Mouse (Mus musculus) testis, adult 2 months (tissue): Measurements from ENCODE around the gene Ccdc186. TPM values are rescaled to one million over a fixed set of nuclear protein-coding genes. Genes with fewer than 3 reads are reported as not detected.
A peak's percentile ranks its signal among the peaks of the same experiment; 100 is the strongest.

Experiments used
- H3K27ac ChIP-seq: fragments of 200-500 bp; 2 replicates; pipeline ENCODE4 v1.5.1; 2012; ENCODE audit warnings: low read depth, low read length; ENCODE audit not compliant: control insufficient read depth, insufficient read depth
- H3K27me3 ChIP-seq: fragments of 200-500 bp; 2 replicates; pipeline ENCODE4 v1.6.1; 2012; ENCODE audit warnings: mild to moderate bottlenecking, low read length, moderate library complexity; ENCODE audit not compliant: control insufficient read depth, insufficient read depth
- H3K36me3 ChIP-seq: fragments of 200-500 bp; 2 replicates; pipeline ENCODE4 v1.6.1; 2012; ENCODE audit warnings: mild to moderate bottlenecking, low read length; ENCODE audit not compliant: control insufficient read depth, insufficient read depth
- H3K4me1 ChIP-seq: fragments of 200-500 bp; 2 replicates; pipeline ENCODE4 v1.6.1; 2012; ENCODE audit warnings: low read length; ENCODE audit not compliant: control insufficient read depth, insufficient read depth
- H3K4me3 ChIP-seq: fragments of 200-500 bp; 2 replicates; pipeline ENCODE4 v1.5.1; 2012; ENCODE audit warnings: low read depth, mild to moderate bottlenecking, low read length, moderate library complexity, mixed read lengths; ENCODE audit not compliant: control insufficient read depth
- CTCF ChIP-seq: fragments of 200-500 bp; IDR thresholded peaks from 2 replicates; pipeline ENCODE4 v1.5.1; 2012; ENCODE audit warnings: low read depth, mild to moderate bottlenecking, inconsistent platforms, low read length, moderate library complexity; ENCODE audit not compliant: control insufficient read depth, insufficient read depth, insufficient replicate concordance
- POLR2A ChIP-seq: fragments of 200-500 bp; IDR thresholded peaks from 2 replicates; pipeline ENCODE4 v1.6.1; 2012; ENCODE audit warnings: low read depth, mild to moderate bottlenecking, inconsistent platforms, low read length, moderate library complexity; ENCODE audit not compliant: control insufficient read depth
- polyA plus RNA-seq: library from polyadenylated mRNA; depleted of rRNA; stranded (reverse); fragments of >200 nt; gene quantifications from 2 replicates; pipeline ENCODE4 v1.2.3, GENCODE M21; 2012; rRNA removed

Ccdc186 gene
- 13.5 and 14.2 TPM in 2 replicates for polyA plus RNA-seq

DNA sequence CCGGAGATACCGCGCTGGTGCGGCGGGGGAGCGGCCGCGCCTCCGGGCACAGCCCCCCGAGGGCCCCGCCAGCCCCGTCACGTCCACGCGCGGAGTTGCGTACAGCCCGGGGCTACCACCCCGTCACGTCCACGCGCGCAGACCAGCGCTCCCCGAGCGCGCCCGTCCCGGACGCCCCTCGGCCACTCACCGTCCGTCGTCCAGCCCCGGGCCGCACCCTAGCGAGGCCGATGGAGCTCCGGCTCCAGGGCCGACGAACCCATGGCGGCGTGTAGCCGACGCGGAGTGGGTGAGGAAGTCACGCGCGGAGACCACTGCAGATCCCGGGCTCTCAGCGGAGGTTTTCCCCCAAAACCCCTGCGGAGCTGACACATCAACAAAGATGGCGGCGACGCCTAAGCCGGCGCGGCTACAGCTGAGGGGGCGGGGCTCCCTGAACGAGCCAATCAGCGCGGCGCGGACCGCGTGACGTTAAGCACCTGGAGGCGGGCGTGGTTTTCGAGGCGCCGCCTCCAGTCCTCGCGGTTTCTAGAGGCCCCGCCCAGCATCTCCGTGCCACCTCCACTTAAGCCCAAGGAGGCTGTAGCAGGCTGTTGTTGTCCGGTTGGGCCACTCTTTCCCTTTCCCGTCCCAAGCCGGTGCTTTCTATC is at the start of gene Ccdc186:
Gene Ccdc186 (minus strand): TSS at position 393 of the 650 bp plus-strand sequence.
- H3K4me1 ChIP-seq, result peaks cover 11% of the 10 kb centered on the region
- peak within 1 kb of the TSS; percentile 99 for H3K4me3 ChIP-seq
- peaks cover 1% of the 10 kb centered on the region; the same call in 1 of the 2 replicates for H3K36me3 ChIP-seq
- peak within 1 kb of the TSS; percentile 98 for H3K27ac ChIP-seq
- TF ChIP-seq CTCF, result no peak
- peak; percentile 75; the same call in 1 of the 2 replicates for TF ChIP-seq POLR2A
- H3K27me3 ChIP-seq, result no peaks in the 10 kb centered on the region

DNA sequence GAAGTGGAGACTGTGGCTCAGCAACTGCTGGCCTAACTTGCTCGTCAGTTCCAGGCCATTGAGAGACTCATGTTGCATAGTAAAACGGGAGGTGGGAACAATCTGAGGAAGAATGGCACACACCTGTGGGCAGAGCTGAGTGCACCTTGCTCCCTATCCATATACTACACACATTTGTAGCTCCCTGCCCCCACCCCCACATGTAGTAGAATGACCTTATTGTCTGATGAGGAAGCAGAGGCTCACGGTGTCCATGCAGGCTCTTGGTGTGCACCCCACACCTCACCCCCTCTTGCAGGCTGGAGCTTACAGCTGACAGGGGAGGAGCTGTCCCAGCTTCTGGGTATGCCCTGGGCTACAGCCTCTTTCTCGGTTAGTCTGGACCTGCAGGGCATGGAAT is 45.7 kb upstream of the Ccdc186 start:
- Histone ChIP-seq H3K4me1 (no peaks in the 10 kb centered on the region), H3K4me3 (no peak overlapping the region), H3K36me3 (no peaks in the 10 kb centered on the region; the same call in 1 of the 2 replicates), H3K27me3 (no peaks in the 10 kb centered on the region), H3K27ac (no peak overlapping the region)
- no peak for TF ChIP-seq POLR2A
- no peak for TF ChIP-seq CTCF

DNA sequence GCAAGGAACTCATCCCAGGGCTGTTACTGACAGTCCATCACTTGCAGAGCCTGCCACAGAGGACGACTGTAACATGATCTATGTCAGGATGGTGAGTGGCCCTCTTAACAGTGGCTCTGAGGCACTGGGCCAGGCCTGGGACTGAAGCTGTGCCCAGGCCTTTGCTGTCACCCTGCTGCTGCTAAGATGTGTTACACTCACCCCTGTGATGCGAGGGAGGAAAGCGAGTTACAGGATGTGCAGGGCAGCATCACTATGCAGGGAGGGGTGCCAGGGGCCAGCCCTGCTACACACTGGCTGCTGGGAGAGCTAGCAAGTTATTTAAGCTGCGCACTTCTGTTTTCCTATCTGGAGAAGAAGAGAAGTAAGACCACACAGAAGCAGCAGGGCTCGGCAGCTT is 34.5 kb upstream of the Ccdc186 start:
- Histone ChIP-seq H3K27ac (peak overlapping the region; percentile 52; the same call in 1 of the 2 replicates), H3K27me3 (no peaks in the 10 kb centered on the region), H3K4me3 (no peak overlapping the region), H3K36me3 (peaks cover 2% of the 10 kb centered on the region; the same call in 1 of the 2 replicates), H3K4me1 (no peaks in the 10 kb centered on the region)
- TF ChIP-seq POLR2A (no peak), CTCF (0 out of 2 replicates have a peak, but pooled peaks have one; percentile 2)

GRCm38 (mm10) chr19:56852590-56852989 is 30.6 kb upstream of the Ccdc186 start:
- Histone ChIP-seq H3K36me3 (no peaks in the 10 kb centered on the region; the same call in 1 of the 2 replicates), H3K4me3 (no peak overlapping the region), H3K27ac (no peak overlapping the region), H3K27me3 (no peaks in the 10 kb centered on the region), H3K4me1 (no peaks in the 10 kb centered on the region)
- no peak for TF ChIP-seq CTCF

DNA sequence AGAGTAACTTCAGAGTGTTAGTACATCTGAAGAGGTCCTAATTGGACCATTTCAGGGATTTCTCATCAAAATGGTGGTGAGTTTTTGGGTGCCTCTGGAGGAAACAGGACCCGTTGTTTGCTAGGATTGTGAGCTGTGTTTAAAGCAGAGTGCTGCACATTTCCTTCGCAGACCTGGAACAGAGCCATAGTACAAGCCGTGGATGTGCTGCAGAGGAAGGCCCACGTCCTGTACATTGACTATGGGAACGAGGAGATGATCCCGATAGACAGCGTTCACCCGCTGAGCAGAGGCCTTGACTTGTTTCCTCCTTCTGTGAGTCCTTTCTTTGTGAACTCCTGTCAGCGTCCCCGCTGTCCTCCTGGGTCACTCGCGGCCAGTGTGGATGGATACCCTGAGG is 21.0 kb upstream of the Ccdc186 start:
- TF ChIP-seq CTCF, result no peak
- TF ChIP-seq POLR2A, result no peak
- H3K27ac ChIP-seq, result no peak overlapping the region
- peaks cover 2% of the 10 kb centered on the region for H3K36me3 ChIP-seq
- no peak overlapping the region for H3K4me3 ChIP-seq
- H3K27me3 ChIP-seq, result no peaks in the 10 kb centered on the region
- H3K4me1 ChIP-seq, result no peaks in the 10 kb centered on the region

GRCm38 (mm10) chr19:56838942-56839706 is 17.1 kb upstream of the Ccdc186 start:
- no peaks in the 10 kb centered on the region for H3K27me3 ChIP-seq
- H3K36me3 ChIP-seq, result peaks cover 3% of the 10 kb centered on the region
- no peak overlapping the region for H3K27ac ChIP-seq
- no peak overlapping the region for H3K4me3 ChIP-seq
- no peak for TF ChIP-seq POLR2A
- peak; percentile 34; the same call in 1 of the 2 replicates for TF ChIP-seq CTCF
- H3K4me1 ChIP-seq, result peaks cover 4% of the 10 kb centered on the region

GRCm38 (mm10) chr19:56835340-56835739 is 13.3 kb upstream of the Ccdc186 start:
- Histone ChIP-seq H3K4me1 (peaks cover 4% of the 10 kb centered on the region), H3K4me3 (no peak overlapping the region), H3K27me3 (no peaks in the 10 kb centered on the region), H3K27ac (peak overlapping the region; percentile 40; the same call in 1 of the 2 replicates), H3K36me3 (peaks cover 3% of the 10 kb centered on the region)
- TF ChIP-seq POLR2A (no peak), CTCF (no peak)
